Mouse (Mus musculus) olfactory bulb, adult 2 months (tissue): ENCODE results near the gene Gm20479.

Experiments
- CTCF ChIP-seq: fragments of 200-500 bp; IDR thresholded peaks from 2 replicates; pipeline ENCODE4 v1.5.1; 2012; ENCODE audit warnings: low read depth, mild to moderate bottlenecking, low read length, moderate library complexity; ENCODE audit not compliant: insufficient read depth
- POLR2A ChIP-seq: fragments of 200-500 bp; IDR thresholded peaks from 2 replicates; pipeline ENCODE4 v1.6.1; 2012; ENCODE audit warnings: mild to moderate bottlenecking, low read depth, low read length, moderate library complexity; ENCODE audit not compliant: insufficient read depth

GRCm38 (mm10) chr7:27383233-27383632, 26.0 kb upstream of the Gm20479 start:
- TF ChIP-seq POLR2A: no peak
- TF ChIP-seq CTCF: no peak
